Comparison of ENCODE assay signal across 12 mouse cellular contexts in genomic region chr7:6526141-6526540, GRCm38 (mm10). TPM values are rescaled to one million over a fixed set of nuclear protein-coding genes. Genes with fewer than 3 reads are reported as not detected.
DNase-seq lines count a peak whose midpoint lies in the region; TF ChIP-seq lines count a peak whose summit lies in the region.
"Had no signal": no experiment of that assay in that cellular context is flagged by ENCODE, and none has a peak within 500 bp of the region (broad histone marks: within the 10 kb centered on the region; RNA-seq: fewer than 3 reads in every experiment).

No protein-coding gene starts in this region.

- H3K9ac ChIP-seq in ES-Bruce4 (ENCODE audit: low read depth, poor library complexity, severe bottlenecking) = no peak overlapping the region
- H3K9ac ChIP-seq: heart, embryonic 12.5 days had no signal

- H3K4me3 ChIP-seq in ES-Bruce4 (ENCODE audit: low read depth, low read length) = no peak overlapping the region
- H3K4me3 ChIP-seq: heart, embryonic 12.5 days; myocyte had no signal

- no peak for TF ChIP-seq EP300 in ES-Bruce4 (IDR thresholded peaks at IDR 0.05; ENCODE audit: insufficient read depth, low read depth, low read length)

- peak; percentile 77 for TF ChIP-seq CTCF in ES-Bruce4 (IDR thresholded peaks at IDR 0.05; ENCODE audit: low read depth, low read length)

- no peaks in the 10 kb centered on the region for H3K9me3 ChIP-seq in ES-Bruce4 (replicated peaks; ENCODE audit: control insufficient read depth, insufficient read depth, low read length, poor library complexity, severe bottlenecking)

- no peaks in the 10 kb centered on the region for H3K4me1 ChIP-seq in ES-Bruce4 (ENCODE audit: control insufficient read depth, insufficient read depth, low read length)
- H3K4me1 ChIP-seq: heart, embryonic 12.5 days had no signal

- TF ChIP-seq POLR2A in ES-Bruce4 (IDR thresholded peaks at IDR 0.05; ENCODE audit: insufficient read depth, low read length) = no peak

- no peak overlapping the region for H3K27ac ChIP-seq in ES-Bruce4 (ENCODE audit: insufficient read depth, low read length)

- DNase-seq in cerebellum, postnatal 14 days = peak; percentile 6 to 47
- no peak for DNase-seq in cerebellum, adult 11-12 months
- peak; percentile 16 to 17 for DNase-seq in left cerebral cortex, postnatal 14 days (ENCODE audit: low spot score in 2 of 2)
- DNase-seq in left cerebral cortex, adult 9 months (ENCODE audit: low spot score in 2 of 2) = no peak
- peak; percentile 4 for DNase-seq in forelimb bud, embryonic 11.5 days (ENCODE audit: low read depth, low spot score)
- no peak for DNase-seq in urinary bladder, adult 2 months (ENCODE audit: low spot score)
- DNase-seq in ovary, postnatal 36 days (ENCODE audit: low spot score) = no peak

- H3K27me3 ChIP-seq in ES-Bruce4 (ENCODE audit: control insufficient read depth, insufficient read depth, low read length, poor library complexity, severe bottlenecking) = no peaks in the 10 kb centered on the region
- H3K27me3 ChIP-seq: heart, embryonic 12.5 days had no signal

- intact Hi-C loops in left cerebral cortex, postnatal 14 days (cut with DNase I) = no loop called here

- H3K36me3 ChIP-seq in ES-Bruce4 (ENCODE audit: control insufficient read depth, insufficient read depth, low read length, poor library complexity, severe bottlenecking) = no peaks in the 10 kb centered on the region
- H3K36me3 ChIP-seq: heart, embryonic 12.5 days had no signal

RNA-seq across cellular contexts. Expression of gene Olfr1349, which starts 3.4 kb away (rescaled TPM):
- total RNA-seq in left cerebral cortex, postnatal 14 days (2021) = not detected
- 0.48 TPM in 1 of 2 replicates, not detected in the other for polyA plus RNA-seq in ES-Bruce4 (2011; ENCODE audit: insufficient read depth, insufficient read length, low read depth, missing spikeins)
- not detected in 2 replicates for polyA plus RNA-seq in urinary bladder, adult 2 months (2012; rRNA removed)
- polyA plus RNA-seq: heart, embryonic 12.5 days had no signal

RNA-seq across cellular contexts. Expression of gene Olfr1348, which starts 17.6 kb away (rescaled TPM):
- not detected for total RNA-seq in left cerebral cortex, postnatal 14 days (2021)
- polyA plus RNA-seq in ES-Bruce4 (2011; ENCODE audit: insufficient read depth, insufficient read length, low read depth, missing spikeins) = not detected in 2 replicates
- polyA plus RNA-seq in urinary bladder, adult 2 months (2012; rRNA removed) = not detected in 2 replicates
- polyA plus RNA-seq: cortical plate, adult 2 months; heart, embryonic 12.5 days; limb, embryonic 14.5 days; myocyte had no signal

RNA-seq across cellular contexts. Expression of gene Olfr1347, which starts 26.6 kb away (rescaled TPM):
- not detected for total RNA-seq in left cerebral cortex, postnatal 14 days (2021)
- polyA plus RNA-seq in ES-Bruce4 (2011; ENCODE audit: insufficient read depth, insufficient read length, low read depth, missing spikeins) = not detected in 2 replicates
- not detected in 2 replicates for polyA plus RNA-seq in urinary bladder, adult 2 months (2012; rRNA removed)
- polyA plus RNA-seq: cortical plate, adult 2 months; heart, embryonic 12.5 days; myocyte had no signal

RNA-seq across cellular contexts. Expression of gene Olfr1350, which starts 38.5 kb away (rescaled TPM):
- total RNA-seq in left cerebral cortex, postnatal 14 days (2021) = not detected
- not detected in 2 replicates for polyA plus RNA-seq in ES-Bruce4 (2011; ENCODE audit: insufficient read depth, insufficient read length, low read depth, missing spikeins)
- polyA plus RNA-seq in urinary bladder, adult 2 months (2012; rRNA removed) = not detected in 2 replicates
- polyA plus RNA-seq: cortical plate, adult 2 months; heart, embryonic 12.5 days; limb, embryonic 14.5 days; myocyte had no signal

RNA-seq across cellular contexts. Expression of gene Olfr5, which starts 39.4 kb away (rescaled TPM):
- not detected for total RNA-seq in left cerebral cortex, postnatal 14 days (2021)
- not detected in 2 replicates for polyA plus RNA-seq in ES-Bruce4 (2011; ENCODE audit: insufficient read depth, insufficient read length, low read depth, missing spikeins)
- polyA plus RNA-seq in urinary bladder, adult 2 months (2012; rRNA removed) = not detected in 2 replicates
- polyA plus RNA-seq: cortical plate, adult 2 months; heart, embryonic 12.5 days; limb, embryonic 14.5 days; myocyte had no signal

Comparison
In these comparisons a context has a peak if more than half of its experiments do, and no peak if none do; other contexts are left out.
1. DNase-seq: peak in cerebellum, postnatal 14 days (2 of 2), left cerebral cortex, postnatal 14 days (2 of 2) and forelimb bud, embryonic 11.5 days (single experiment); none in cerebellum, adult 11-12 months (single experiment), left cerebral cortex, adult 9 months (0 of 2), urinary bladder, adult 2 months (single experiment) and ovary, postnatal 36 days (single experiment).